Mouse (Mus musculus) spleen, postnatal 10 days (tissue): ENCODE results near the gene Il1r1.

Experiments
- DNase-seq, 2 experiments: peaks; one replicate each; pipeline ENCODE4 v3.0.0; 2021 to 2022; ENCODE audit warnings: low spot score in 2 of 2

Gene Il1r1

GRCm38 (mm10) chr1:40317657-40318056 lies 92.8 kb downstream of the Il1r1 start:
- no peak for DNase-seq

DNA sequence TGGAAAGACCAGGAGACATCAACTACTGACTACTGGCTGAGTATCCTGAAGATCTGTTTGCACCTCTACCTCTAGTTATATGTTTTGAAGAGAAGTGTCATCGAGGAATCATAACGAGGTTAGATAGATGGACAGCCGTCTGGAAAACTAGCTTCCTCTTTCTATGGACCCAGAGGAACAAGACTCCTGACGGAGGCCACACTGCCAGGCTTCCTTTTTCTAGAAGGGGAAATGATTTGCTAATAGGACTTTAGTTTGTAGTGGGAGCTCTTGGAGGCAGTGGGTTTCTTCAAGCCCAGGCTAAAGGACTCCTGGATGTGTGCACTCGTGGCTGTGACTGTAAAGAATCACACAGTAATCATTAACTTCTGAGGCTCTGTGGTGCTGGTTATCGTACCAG lies 96.9 kb downstream of the Il1r1 start:
- DNase-seq = no peak

GRCm38 (mm10) chr1:40322543-40322942 lies 97.7 kb downstream of the Il1r1 start:
- no peak for DNase-seq

DNA sequence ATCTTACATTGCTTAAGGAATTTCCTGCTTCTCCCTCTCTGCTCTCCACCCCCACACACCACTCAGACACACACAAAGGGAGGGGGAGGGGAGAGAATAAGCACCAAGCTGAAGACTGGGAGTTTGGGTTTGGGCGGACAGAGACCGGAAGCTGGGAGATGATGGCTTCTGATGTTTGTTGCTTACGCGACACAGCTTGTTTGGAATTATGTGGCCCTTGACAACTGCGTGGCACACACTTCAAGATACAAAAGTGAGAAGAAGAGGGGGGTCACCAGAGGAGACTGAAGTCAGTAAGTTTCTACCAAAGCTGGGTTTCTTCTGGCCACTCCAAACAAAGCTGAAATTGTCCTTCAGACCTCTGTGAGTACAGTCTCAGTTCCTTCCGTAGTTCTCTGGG lies 99.6 kb downstream of the Il1r1 start, which contains the start of gene Il1rl2:
Il1rl2 (plus strand) TSS at position 154 of the 400 bp plus-strand sequence.
- peak in 1 of 2 experiments; percentile 35 for DNase-seq

GRCm38 (mm10) chr1:40324955-40325702 lies 100.2 kb downstream of the Il1r1 start:
- DNase-seq = peak; percentile 17 to 22

GRCm38 (mm10) chr1:40325711-40326327 lies 100.9 kb downstream of the Il1r1 start:
- no peak for DNase-seq

DNA sequence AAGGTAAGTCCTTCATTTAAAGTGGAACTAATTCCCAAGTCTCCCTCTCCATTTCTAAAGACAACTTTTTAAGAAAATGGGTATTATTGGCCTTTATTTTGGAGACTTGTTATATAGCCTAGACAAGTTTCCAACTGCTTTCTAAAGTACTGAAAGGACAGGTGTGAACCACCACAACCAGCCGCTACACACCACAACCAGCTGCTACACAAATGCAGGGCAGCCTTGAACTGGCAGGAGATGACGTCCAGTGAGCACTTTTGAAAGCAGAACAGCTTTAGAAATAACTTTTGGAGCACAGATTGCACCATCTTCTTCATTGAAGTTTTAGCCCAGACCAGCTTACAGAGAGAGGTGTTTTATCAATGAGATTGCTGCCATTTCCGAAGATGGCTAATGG lies 102.7 kb downstream of the Il1r1 start:
- no peak for DNase-seq

DNA sequence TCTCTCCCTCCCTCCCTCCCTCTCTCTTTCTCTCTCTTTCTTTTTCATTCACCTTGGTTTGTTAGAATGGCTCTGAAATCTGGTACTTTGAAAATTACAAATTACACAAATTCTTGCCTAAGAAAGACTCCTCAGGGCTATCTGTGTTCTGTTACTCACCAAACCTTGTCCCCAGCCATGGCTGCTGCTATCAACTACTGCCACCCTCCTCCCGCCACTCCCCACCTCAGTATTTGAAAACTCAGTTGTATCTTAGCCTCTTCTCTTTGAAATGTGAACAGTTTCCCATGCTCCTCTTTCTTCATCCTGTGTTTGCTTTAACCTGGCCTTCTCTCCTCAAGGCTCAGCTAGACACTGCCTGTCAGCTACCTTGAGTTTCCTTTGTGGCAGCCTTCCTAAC lies 104.6 kb downstream of the Il1r1 start:
- DNase-seq = no peak

DNA sequence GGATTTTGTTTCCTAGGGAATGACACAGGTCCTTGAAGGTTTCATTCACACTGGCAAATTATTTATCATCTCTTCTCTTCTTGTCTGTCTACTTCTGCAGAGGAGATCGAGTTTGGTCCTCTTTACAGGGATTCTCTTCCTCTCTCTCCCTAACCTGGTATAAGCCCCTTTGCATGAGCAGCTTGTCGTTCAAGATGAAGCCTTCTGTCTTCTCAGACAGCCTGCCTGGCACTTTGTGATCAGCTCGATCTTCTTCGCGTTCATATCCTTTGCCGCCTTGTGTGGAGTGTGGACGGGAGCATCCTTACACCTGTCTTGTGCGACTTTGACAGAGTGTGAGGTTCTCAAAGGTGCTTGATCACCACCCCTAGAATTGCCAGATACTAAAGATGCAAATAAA lies 105.3 kb downstream of the Il1r1 start:
- no peak for DNase-seq

GRCm38 (mm10) chr1:40339346-40339745 lies 114.5 kb downstream of the Il1r1 start:
- no peak for DNase-seq

GRCm38 (mm10) chr1:40340102-40340501 lies 115.2 kb downstream of the Il1r1 start:
- DNase-seq = no peak

- DNase-seq = no peak
Measured at GRCm38 (mm10) chr1:40352158-40352903, 127.5 kb downstream of the Il1r1 start.

GRCm38 (mm10) chr1:40352904-40353286 lies 128.0 kb downstream of the Il1r1 start:
- no peak for DNase-seq

GRCm38 (mm10) chr1:40354665-40355064 lies 129.8 kb downstream of the Il1r1 start:
- no peak for DNase-seq

DNA sequence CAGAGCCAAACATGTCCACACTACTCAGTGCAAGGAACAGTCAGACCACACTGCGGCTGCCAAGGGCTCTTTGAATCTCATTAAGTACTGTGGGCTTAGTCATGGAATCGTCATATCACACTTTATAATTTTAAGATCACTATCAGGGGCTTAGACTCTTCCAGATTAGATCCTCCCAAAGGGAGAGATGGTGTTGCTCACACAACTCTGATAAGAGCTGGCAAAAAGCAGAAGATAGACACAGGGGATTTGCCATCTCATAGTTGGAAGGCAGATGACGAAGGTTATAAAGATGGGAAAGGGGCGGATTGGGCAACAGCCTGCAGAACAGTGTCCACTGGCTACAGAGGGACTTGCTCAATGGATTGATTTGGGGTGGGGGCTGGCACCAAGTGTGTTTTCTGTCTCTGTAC lies 130.6 kb downstream of the Il1r1 start:
- no peak for DNase-seq

DNA sequence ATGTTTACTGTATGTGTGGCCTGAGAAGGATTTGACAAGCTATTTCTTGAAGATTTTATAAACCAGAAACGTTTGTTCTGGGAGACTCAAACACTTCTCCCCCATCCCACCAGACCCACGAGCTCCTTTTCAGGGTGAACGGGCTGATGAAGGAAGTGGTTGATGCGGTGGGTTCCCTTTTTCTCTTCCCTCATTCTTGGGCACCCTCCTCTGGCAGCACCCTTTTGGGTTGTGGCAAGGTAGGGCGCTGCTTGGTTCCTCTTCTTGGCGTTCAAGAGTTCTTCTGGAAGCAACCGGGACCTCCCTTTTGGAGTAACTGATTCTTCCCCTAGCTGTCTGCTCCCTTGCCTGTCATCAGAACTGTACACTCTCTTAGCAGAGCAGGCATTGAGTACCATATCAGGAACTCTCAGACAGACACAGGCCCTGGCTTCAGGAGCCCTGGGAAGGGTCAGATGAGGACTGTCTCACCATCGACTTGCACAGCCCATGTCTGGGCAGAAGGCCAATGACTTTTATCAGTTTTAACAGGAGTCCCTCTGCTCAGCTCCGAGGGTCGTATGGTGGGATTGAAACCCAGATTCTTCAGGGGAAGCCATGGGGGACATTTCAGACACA lies 131.1 kb downstream of the Il1r1 start:
- peak in 1 of 2 experiments; percentile 20 for DNase-seq

GRCm38 (mm10) chr1:40357921-40358320 lies 133.0 kb downstream of the Il1r1 start:
- DNase-seq = no peak

- no peak for DNase-seq
Measured at GRCm38 (mm10) chr1:40358351-40358750, 133.5 kb downstream of the Il1r1 start.

- no peak for DNase-seq
Measured at GRCm38 (mm10) chr1:40358771-40359181, 133.9 kb downstream of the Il1r1 start.

DNA sequence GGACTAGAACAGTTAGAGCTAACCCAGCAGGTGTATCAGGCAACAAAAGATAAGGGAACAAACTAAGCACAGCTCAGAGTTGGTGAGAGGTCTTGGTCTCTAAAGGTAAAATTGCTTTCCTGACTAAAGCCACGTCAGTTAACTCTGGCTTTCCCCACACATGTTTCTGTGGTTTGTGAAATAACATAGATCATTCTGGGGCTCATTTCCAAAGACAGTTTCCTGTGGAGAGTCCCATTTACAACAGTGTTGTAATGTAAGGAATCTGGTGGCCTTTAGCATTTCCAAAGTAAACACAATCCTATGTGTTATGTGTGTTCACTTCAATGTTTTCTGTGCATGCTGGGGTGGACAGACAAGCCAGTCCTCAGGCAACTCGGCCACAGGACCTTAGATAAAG lies 134.9 kb downstream of the Il1r1 start:
- DNase-seq = no peak

DNA sequence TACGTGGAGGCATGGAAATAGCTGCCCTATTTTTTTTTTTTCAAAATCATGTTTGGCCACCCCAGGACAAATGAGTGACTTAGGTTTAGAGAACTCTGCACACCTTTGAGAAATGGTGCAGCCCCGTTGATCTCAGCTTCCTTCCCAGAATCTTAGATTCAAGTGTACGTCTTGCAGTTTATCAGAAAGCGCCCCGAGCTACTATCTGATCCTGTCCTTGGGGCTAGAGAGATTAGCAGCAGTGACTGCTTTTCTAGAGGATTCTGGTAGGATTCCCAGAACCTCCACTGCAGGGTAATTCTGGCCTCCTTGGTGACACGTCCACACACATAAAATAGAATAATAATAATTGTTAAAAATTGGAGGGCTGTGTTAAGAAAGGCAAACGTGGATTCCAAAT lies 136.1 kb downstream of the Il1r1 start:
- no peak for DNase-seq

GRCm38 (mm10) chr1:40361596-40361995 lies 136.7 kb downstream of the Il1r1 start:
- DNase-seq = no peak
